Mouse (Mus musculus) brown adipose tissue, adult 24 weeks (tissue): ENCODE measurements at regions not wholly inside any gene's neighbourhood (a gene's known extent, or its start where the extent isn't known, plus 50 kb on each side); places are given as distances from the start of the nearest gene placed in this dataset.

Experiments used
- H3K27ac ChIP-seq: fragments of 200-500 bp; replicated peaks from 2 replicates; pipeline ENCODE4 v1.5.1; 2012; ENCODE audit warnings: low read depth, mild to moderate bottlenecking, low read length
- H3K4me1 ChIP-seq: fragments of 200-500 bp; 2 replicates; pipeline ENCODE4 v1.6.1; 2012; ENCODE audit warnings: low read length, mixed read lengths; ENCODE audit not compliant: control insufficient read depth, insufficient read depth, insufficient read length
- H3K4me3 ChIP-seq: fragments of 200-500 bp; 2 replicates; pipeline ENCODE4 v1.5.1; 2012; ENCODE audit warnings: low read depth, mild to moderate bottlenecking, low read length, moderate library complexity; ENCODE audit not compliant: insufficient read depth

DNA sequence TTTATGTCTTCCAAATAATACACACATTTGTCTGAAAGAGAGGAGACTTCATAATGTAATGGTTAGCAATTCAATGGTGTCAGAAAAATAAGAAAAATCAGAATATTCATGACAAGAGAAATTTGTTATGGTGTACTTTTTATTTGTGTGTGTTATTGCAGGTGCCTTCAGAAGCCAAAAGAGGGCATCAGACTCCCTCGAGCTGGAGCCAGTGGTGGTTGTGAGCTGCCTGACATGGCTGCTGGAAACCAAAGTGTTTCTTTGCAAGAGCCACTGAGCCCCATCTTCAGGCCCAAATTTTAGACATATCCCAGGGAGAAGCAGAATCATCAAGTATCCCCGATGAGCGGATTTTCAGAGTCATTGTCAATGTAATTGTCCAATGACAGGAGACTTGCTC lies 81.9 kb downstream of the Tm2d3 start:
- Histone ChIP-seq H3K4me1 (0 out of 2 replicates have a peak, but pooled peaks cover 2% of the 10 kb centered on the region), H3K4me3 (no peak overlapping the region), H3K27ac (no peak overlapping the region)

DNA sequence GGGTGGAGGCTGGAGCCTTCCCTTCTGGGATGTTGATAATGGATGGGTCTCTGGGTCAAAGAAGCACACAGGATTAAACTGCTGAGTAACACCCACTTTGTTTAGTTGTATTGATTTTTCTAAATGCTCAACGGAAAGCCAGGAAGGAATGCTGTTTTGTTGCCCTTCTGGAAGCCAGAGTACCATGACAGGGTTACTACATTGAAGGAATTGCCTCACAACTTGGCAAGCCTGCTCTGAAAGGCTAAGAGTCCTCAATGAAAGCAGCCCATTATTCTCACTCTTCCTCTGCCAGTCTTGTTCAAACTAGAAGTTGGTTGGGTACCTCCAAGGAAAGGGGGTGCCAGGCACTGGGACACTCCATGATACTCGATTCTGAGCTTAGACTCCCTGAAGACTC lies 83.0 kb downstream of the Tm2d3 start:
- Histone ChIP-seq H3K4me1 (0 out of 2 replicates have a peak, but pooled peaks cover 2% of the 10 kb centered on the region), H3K27ac (peak overlapping the region; percentile 76), H3K4me3 (no peak overlapping the region)

DNA sequence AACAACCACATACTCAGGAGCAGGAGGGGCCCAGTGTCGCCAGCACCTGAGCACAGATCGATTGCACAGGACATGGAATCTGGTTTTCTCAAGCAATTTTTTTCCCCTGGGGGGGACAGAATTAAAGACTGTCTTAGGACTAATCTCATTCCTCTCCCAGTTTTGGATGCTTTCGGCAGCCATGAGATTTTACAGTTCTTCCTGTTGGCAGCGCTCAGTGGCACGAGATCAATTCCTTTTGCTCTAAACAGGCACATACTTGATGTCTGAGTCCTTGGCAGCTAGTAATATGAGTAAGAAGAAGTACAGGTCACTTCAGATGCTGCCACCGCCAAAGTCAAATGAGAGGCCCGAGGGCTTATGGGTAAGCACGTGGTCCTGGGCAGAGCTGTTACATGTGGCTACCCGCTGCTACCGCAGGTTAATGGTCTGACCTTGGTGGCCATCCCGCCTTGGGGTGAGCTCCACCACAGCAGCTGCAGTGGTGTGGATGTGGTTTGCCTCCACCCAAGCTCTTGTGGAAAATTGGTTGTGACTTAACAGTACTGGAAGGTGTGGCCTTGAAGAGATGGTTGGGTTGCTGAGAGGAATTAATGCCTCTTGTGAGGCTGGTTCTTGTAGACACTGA lies 83.5 kb downstream of the Tm2d3 start:
- H3K27ac ChIP-seq = peak overlapping the region; percentile 76
- H3K4me3 ChIP-seq = no peak overlapping the region
- H3K4me1 ChIP-seq = 0 out of 2 replicates have a peak, but pooled peaks cover 2% of the 10 kb centered on the region

DNA sequence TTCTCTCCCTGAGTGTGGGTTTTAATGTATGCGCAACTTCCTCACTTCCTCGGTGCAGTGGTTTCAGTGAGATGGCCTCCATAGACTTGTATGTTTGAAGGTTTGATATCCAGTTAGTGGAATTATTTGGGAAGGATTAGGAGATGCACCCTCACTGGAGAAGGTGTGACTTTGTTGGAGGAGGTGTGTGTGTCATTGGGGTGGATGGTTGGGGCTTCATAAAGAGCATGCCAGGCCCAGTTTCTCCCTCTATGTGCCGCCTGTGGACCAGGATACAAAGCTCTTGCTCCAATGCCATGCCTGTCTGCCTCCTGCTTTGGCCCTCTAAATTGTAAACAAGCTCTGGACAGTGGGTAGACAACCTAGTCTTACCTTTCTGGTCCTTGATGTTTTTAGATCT lies 84.0 kb downstream of the Tm2d3 start:
- peak overlapping the region; percentile 7; the same call in 1 of the 2 replicates for H3K27ac ChIP-seq
- H3K4me3 ChIP-seq = no peak overlapping the region
- 0 out of 2 replicates have a peak, but pooled peaks cover 2% of the 10 kb centered on the region for H3K4me1 ChIP-seq

DNA sequence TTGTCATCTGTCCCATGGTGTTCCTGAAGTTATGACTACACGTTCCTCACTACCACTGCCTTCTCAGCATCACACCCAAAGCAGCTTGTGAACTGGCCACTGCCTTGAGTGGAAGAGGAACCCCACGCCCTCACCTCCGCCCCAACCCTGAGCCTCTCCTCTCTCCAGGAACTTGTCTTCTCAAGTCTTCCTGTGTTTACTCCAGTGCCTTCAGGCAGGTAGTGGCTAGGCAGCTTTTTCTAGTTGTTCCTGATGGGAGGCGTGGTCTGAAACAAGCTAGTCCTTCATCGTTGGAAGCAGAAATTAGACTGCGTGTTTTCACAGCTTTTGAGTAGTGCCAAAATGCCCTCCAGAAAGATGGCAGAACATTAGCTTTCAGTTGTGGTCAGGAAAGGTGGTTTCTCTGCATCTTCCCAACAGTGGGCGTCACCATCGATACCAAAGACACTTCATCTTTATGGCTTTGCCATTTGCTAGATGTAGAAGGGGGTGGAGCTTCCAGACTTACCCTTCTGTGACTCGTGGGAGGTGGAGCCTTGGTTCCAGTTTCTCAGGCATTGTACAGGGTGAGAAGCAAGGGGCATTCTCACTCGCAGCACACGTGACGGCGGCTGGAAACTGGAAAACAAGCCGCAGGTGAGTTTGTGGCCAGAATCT lies 81.7 kb upstream of the Pcsk6 start:
- H3K4me1 ChIP-seq = no peaks in the 10 kb centered on the region
- no peak overlapping the region for H3K4me3 ChIP-seq
- no peak overlapping the region for H3K27ac ChIP-seq

DNA sequence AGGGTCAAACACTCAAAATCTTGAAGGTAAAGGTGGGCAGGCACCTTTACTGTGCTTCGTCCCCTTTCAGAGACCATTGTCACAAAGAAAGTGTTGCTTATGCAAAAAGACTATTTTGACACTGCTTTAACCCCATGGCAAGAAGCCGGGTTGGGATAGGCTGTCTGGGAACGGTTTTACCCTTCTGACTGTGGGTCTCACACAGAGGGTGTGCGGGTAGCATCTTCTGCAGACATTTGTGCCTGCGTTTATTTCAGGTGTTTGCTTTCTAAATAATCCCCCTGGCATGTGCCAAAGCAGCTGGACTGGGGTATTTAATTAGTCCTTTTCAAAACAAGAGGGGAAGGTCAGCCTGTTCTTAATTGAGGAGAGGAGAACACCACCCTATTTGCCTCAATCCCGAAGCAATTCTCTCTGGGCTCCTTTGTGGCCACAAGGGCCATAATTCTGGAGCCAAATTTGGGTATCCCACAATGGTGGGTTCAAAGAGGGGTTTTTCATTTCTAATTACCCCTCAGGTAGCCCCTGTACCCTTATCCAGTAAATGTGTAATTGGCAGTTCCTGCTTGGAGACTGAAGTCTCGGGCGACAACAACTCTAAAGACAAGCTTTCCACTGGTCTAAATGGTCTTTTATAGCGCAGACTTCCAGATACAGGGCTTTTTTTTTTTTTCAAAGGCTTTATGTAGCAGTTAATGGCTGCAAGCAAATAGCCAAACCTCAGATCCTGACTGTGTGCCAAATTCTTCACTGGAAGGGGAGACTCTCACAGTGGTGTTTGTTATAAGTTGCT lies 80.8 kb upstream of the Pcsk6 start:
- H3K4me1 ChIP-seq = no peaks in the 10 kb centered on the region
- no peak overlapping the region for H3K27ac ChIP-seq
- no peak overlapping the region for H3K4me3 ChIP-seq

DNA sequence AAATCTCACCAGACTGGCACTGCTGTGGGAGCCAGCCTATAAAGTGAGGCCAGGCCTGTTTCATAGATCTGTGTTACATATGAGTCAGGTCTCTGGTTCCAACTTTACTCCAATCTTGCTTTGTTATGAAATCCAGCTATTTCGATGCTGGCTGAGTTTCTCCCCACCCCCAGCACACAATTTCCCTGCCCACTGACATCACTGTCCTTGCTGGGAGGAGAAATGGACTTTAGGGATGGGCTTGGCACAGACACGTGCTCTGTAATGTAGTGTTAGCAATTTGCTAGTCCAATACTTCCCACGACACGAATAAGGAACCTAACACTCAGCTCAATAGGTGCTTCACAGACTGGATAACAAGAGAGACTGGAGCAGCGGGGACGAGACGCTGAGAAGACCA lies 79.5 kb upstream of the Pcsk6 start:
- H3K4me1 ChIP-seq = no peaks in the 10 kb centered on the region
- peak overlapping the region; percentile 42; the same call in 1 of the 2 replicates for H3K27ac ChIP-seq
- no peak overlapping the region for H3K4me3 ChIP-seq

DNA sequence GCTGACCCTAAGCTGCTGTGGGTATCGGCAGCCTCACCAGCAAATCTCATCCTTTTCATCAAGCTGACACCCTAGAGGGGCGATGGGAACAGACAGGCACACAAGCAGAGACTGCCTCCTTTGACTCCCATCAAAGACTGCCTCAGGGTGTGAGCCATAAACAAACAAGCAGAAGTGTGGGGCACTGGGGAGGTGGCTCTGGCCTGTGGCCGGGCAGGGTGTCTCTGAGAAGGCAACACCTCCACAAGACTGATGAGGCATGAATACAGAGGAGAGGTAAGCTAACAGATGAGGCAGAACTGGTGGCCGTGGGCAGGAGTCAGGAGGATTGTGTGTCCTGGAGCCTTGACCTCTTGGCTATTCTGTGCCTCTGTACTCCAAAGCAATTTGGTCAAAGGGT lies 77.8 kb upstream of the Pcsk6 start:
- Histone ChIP-seq H3K4me1 (no peaks in the 10 kb centered on the region), H3K4me3 (no peak overlapping the region), H3K27ac (no peak overlapping the region)

DNA sequence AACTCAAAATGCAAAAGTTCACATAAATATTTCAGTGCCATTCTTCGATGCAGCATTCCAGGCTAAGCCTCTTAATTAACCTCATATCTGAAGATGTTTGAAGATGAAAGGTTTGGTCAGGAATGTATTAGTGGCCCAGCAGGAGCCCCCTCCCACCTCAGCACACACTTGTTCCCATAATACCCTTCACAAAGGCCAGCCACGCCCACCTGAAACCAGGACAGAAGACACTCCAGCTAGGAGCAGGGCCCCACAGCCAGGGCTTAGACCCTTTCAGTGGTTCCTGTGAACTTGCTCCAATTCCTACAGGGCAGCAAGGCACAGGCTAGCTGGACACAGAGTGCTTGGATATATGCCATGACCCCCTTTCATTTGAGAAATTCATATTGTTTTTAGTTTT lies 74.6 kb upstream of the Pcsk6 start:
- H3K4me1 ChIP-seq = no peaks in the 10 kb centered on the region
- no peak overlapping the region for H3K27ac ChIP-seq

DNA sequence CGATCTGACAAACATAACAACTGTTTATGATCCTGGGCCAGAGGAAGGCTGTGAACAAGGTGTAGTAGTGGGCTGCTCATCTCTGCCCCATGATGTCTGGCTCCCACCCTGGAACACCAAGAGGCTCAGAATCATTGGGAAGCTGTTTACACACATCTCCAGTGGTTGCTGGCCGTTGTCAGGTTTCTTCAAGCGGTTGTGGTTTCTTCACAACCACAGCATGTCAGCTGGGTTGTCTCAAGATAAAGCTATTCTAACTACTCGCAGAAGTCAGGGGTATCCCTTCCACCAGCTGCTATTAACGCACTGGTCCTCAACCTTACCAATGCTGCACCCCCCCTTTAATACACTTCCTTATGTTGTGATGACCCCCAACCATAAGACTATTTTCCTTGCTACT lies 73.7 kb upstream of the Pcsk6 start:
- Histone ChIP-seq H3K27ac (no peak overlapping the region), H3K4me1 (no peaks in the 10 kb centered on the region), H3K4me3 (no peak overlapping the region)

More for the DNA sequence above, 74.6 kb upstream of the Pcsk6 start:
- no peak overlapping the region for H3K4me3 ChIP-seq

DNA sequence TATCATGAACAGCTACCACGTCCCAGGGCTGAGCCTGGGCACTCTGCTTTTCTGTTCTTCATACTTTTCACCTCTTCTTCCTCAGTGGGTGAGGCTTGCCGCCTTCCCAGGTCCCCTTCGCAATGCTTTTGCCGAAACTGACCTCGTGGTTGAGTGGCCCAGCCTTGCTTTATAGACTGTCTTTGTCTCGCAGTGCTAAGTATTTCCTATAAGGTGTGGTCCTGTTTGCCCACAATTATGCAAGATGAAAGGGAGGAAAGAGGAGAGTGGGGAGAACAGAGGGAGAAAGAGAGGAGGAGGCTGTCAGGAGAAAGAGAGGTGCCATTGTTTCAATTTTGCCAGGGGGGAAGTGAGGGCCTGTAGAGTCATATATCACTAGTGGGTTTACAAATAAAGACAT lies 71.3 kb upstream of the Pcsk6 start:
- no peaks in the 10 kb centered on the region for H3K4me1 ChIP-seq
- no peak overlapping the region for H3K4me3 ChIP-seq
- H3K27ac ChIP-seq = no peak overlapping the region

DNA sequence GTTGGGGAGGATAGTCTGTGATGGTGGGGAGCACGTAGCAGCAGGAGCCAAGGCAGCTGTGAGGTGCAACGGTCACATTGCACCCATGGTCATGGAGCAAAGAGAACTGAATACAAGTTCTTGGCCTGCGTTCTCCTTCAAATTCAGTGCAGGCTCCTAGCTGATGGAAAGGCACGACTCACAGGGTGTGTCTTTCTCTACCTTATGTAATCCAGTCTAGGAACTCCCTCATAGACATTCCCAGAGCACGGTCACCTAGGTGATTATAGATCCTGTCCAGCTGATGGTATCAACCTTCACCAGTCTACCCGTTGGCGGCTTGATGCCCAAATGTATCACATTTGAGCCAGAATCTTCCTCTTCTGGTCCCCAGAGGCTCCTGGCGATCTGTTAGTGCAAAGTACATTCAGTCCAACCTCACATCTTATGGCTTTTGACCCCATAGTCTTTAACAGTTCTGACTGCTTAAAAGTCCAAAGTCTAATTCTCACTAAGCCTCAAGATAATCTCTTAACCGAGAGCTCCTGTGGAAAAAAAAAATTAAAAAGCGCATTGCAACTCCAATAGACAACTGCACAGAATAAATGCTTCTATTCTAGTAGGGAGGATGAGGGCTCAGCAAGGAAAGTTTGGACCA lies 69.2 kb upstream of the Pcsk6 start:
- no peak overlapping the region for H3K27ac ChIP-seq
- H3K4me3 ChIP-seq = no peak overlapping the region
- H3K4me1 ChIP-seq = no peaks in the 10 kb centered on the region

DNA sequence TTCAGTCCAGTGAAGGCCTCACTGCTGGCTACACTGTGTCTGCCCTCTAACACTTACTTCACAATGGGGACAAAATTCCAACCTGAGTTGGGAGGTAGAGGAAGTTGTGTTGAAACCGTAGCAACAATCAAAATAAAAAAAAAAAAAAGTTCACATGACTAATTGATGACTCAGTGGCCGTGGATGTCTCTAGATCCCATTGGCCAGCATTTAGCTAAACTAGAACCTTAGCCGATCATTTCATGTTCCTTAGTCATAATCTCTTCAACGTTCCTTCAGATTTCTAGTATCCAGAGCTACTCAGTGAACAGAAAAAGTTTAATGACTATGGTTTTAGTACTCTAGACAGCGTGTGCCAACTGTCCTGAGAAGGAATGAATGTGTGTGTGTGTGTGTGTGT lies 59.2 kb upstream of the Pcsk6 start:
- Histone ChIP-seq H3K27ac (no peak overlapping the region), H3K4me3 (no peak overlapping the region), H3K4me1 (peaks cover 5% of the 10 kb centered on the region)

DNA sequence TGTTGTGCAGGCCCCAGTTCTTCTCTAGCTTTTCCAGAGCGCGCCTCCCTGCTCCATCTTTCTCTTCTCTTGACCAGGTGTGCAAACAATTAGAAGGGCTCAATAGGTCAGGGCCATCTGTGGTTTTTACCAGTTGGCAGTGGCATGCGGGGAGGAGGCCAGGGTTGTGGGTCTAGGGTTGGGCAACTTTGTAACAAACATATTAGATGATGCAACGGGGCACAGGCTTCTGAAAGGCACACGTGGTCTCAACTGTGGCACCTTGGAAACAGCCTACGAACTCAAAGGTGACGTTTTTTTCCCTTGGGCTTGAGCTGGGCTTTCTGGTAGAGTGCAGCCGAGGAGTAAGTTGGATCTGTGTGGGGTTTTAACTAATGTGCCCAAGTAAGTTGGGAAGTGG lies 58.7 kb upstream of the Pcsk6 start:
- no peak overlapping the region for H3K27ac ChIP-seq
- H3K4me1 ChIP-seq = peaks cover 5% of the 10 kb centered on the region
- no peak overlapping the region for H3K4me3 ChIP-seq
